Mouse (Mus musculus) kidney, adult 2 months (tissue): ENCODE data around the gene Phospho1.

ENCODE experiments used
- CTCF ChIP-seq: fragments of 200-500 bp; conservative IDR thresholded peaks from 2 replicates; pipeline ENCODE4 v1.5.1; 2011; ENCODE audit warnings: low read depth, mild to moderate bottlenecking, control low read depth, low read length, moderate library complexity, mixed read lengths; ENCODE audit not compliant: insufficient read depth, insufficient read length
- POLR2A ChIP-seq: fragments of 200-500 bp; IDR thresholded peaks from one replicate; pipeline ENCODE4 v1.6.1; 2011; ENCODE audit warnings: low read depth, low read length, control low read depth

- TF ChIP-seq POLR2A: no peak
- no peak for TF ChIP-seq CTCF
These were observed 45.7 kb downstream of the Phospho1 start for GRCm38 (mm10) chr11:95869918-95870470.
